8 mouse cellular contexts compared by ENCODE assay signal in the genomic region with DNA sequence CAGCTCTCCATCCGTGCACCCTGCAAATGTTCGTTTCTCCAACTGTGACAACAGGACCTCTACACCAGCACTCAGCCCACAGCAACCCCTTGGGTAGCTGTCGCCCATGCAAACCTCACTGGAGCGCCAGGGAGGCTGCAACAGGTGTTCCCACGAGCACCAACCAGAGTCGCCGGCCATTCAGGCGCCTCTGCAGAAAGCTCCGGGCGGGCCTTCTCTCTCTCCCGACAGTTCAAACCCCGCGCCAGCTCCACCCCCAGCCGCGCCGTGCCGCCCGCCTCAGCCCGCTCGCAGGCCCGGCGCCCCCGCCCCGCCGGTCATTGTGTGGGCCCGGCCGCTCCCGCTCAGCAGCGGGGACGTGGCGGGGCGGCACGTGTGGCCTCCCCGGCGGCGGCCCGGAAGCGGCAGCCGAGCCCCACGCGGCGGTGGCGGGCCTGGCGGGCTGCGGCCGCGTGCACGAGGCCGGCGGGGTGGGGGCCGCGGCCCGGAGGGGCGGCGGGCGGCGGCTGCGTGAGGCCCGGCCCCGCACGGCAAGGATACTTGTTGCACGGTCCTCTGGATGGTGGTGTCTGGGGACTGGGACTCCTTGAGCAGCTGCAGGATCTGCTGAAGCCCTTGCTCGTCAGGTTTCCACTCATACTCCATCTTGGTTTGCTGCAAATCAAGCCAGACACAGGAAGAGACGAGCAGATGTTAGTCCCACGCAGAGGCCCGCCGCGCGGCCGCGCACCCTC. TPM values are rescaled to one million over a fixed set of nuclear protein-coding genes. Genes with fewer than 3 reads are reported as not detected.
A peak's percentile ranks its signal among the peaks of the same experiment; 100 is the strongest.
DNase-seq lines count a peak whose midpoint lies in the region; ATAC-seq lines count a peak whose summit lies in the region.

No protein-coding gene starts in this region.

- WGBS in hindbrain, embryonic 15.5 days, result under 1% methylated on average over 55 of the region's 71 CpGs

- DNase-seq in ZHBTc4 (ENCODE audit: low read depth, low spot score), result peak; percentile 84
- DNase-seq in cerebellum, postnatal 14 days, result peak; percentile 60 to 66
- peak; percentile 44 for DNase-seq in gastrocnemius, adult 18-20 months (ENCODE audit: low spot score)
- DNase-seq in left cerebral cortex, postnatal 36 days (ENCODE audit: low spot score in 2 of 2), result peak; percentile 55 to 68
- DNase-seq in right cerebral cortex, postnatal 14 days, result peak; percentile 65
- peak; percentile 44 to 67 for DNase-seq in urinary bladder, postnatal 4 days (ENCODE audit: low spot score in 2 of 2)

- peak overlapping the region; percentile 88 for H3K4me3 ChIP-seq in hindbrain, embryonic 15.5 days

- peaks cover 18% of the 10 kb centered on the region for H3K36me3 ChIP-seq in hindbrain, embryonic 15.5 days

- H3K4me2 ChIP-seq in hindbrain, embryonic 15.5 days, result peak overlapping the region; percentile 91

- H3K9me3 ChIP-seq in hindbrain, embryonic 15.5 days, result no peaks in the 10 kb centered on the region

- peak; percentile 79 for ATAC-seq in hindbrain, embryonic 15.5 days (ENCODE audit: low FRiP score, low read depth)
- ATAC-seq in megakaryocyte-erythroid progenitor cell, adult 5-6 weeks (replicated peaks; ENCODE audit: low FRiP score, low TSS enrichment, poor library complexity, severe bottlenecking), result peak; percentile 74

- peak overlapping the region; percentile 92 for H3K27ac ChIP-seq in hindbrain, embryonic 15.5 days (replicated peaks)

- H3K27me3 ChIP-seq in hindbrain, embryonic 15.5 days, result no peaks in the 10 kb centered on the region

- intact Hi-C loops in left cerebral cortex, postnatal 36 days (cut with DNase I), result loop anchor here (5.0 kb wide), 1 partner anchor 37 kb away; a partner anchor contains a TSS

- H3K4me1 ChIP-seq in hindbrain, embryonic 15.5 days (replicated peaks), result peaks cover 49% of the 10 kb centered on the region

- H3K9ac ChIP-seq in hindbrain, embryonic 15.5 days, result peak overlapping the region; percentile 78

RNA-seq across cellular contexts. Expression of a gene that starts 35.9 kb away (rescaled TPM):
- 10 to 100 TPM; 26.9 to 36.5 TPM for total RNA-seq in gastrocnemius, adult 18-20 months (2021)
- 41.9 and 48.6 TPM in 2 replicates for polyA plus RNA-seq in hindbrain, embryonic 15.5 days (2015; fragmentation: Nextera tagmentation; extraction: Ambion mirVana)
- 10 to 100 TPM; 52.6 to 68.2 TPM for total RNA-seq in left cerebral cortex, postnatal 36 days (2021)
- total RNA-seq in megakaryocyte-erythroid progenitor cell, adult 5-6 weeks (2014; fragmentation: Nextera tagmentation), result 87.0 and 108 TPM in 2 replicates
- 117 and 119 TPM in 2 replicates for total RNA-seq in megakaryocyte-erythroid progenitor cell, adult 5-6 weeks (2017)

Comparison
In these comparisons a context has a peak if more than half of its experiments do, and no peak if none do; other contexts are left out.
1. Peak in every context shown above with its lines: DNase-seq, ATAC-seq, H3K4me3 ChIP-seq and H3K27ac ChIP-seq.